Mouse (Mus musculus) hindbrain, embryonic 11.5 days (tissue): ENCODE results near the gene Gpr137. TPM values are rescaled to one million over a fixed set of nuclear protein-coding genes. Genes with fewer than 3 reads are reported as not detected.

Experiments
- ATAC-seq: fragments of 200-750 bp; cut with Nextera tagmentation; 2 replicates; pipeline ENCODE4 v1.8.0; 2017; ENCODE audit warnings: mild to moderate bottlenecking, moderate TSS enrichment, moderate library complexity; ENCODE audit not compliant: low FRiP score
- DNase-seq: peaks from one replicate; pipeline ENCODE4 v3.0.0-alpha.2; 2015; ENCODE audit warnings: low spot score
- H3K27ac ChIP-seq: fragments of 300-500 bp; sonication (generic); 2 replicates; pipeline ENCODE4 v1.5.1; 2014; ENCODE audit warnings: mild to moderate bottlenecking, low read depth, low read length
- H3K27me3 ChIP-seq: fragments of 300-500 bp; sonication (generic); 2 replicates; pipeline ENCODE4 v1.6.1; 2014; ENCODE audit warnings: mild to moderate bottlenecking, low read length, moderate library complexity, mixed read lengths; ENCODE audit not compliant: control insufficient read depth, insufficient read depth
- H3K36me3 ChIP-seq: fragments of 300-500 bp; sonication (generic); 2 replicates; pipeline ENCODE4 v1.6.1; 2014; ENCODE audit warnings: mild to moderate bottlenecking, low read length, moderate library complexity, mixed read lengths; ENCODE audit not compliant: control insufficient read depth, insufficient read depth
- H3K4me1 ChIP-seq: fragments of 300-500 bp; sonication (generic); replicated peaks from 2 replicates; pipeline ENCODE4 v1.6.1; 2014; ENCODE audit warnings: low read length, mixed read lengths; ENCODE audit not compliant: control insufficient read depth, insufficient read depth
- H3K4me2 ChIP-seq: fragments of 300-500 bp; sonication (generic); replicated peaks from 2 replicates; pipeline ENCODE4 v1.6.1; 2014; ENCODE audit warnings: mild to moderate bottlenecking, low read depth, low read length
- H3K4me3 ChIP-seq: fragments of 300-500 bp; sonication (generic); 2 replicates; pipeline ENCODE4 v1.5.1; 2014; ENCODE audit warnings: low read depth, low read length
- H3K9ac ChIP-seq: fragments of 300-500 bp; sonication (generic); 2 replicates; pipeline ENCODE4 v1.6.1; 2014; ENCODE audit warnings: low read depth, low read length
- H3K9me3 ChIP-seq: fragments of 300-500 bp; sonication (generic); 2 replicates; pipeline ENCODE4 v1.6.1; 2016; ENCODE audit warnings: low read length; ENCODE audit not compliant: control insufficient read depth
- WGBS: fragments of 180-500 bp; shearing (Covaris S2); extraction: QIAGEN DNeasy Blood & Tissue Kit; methylation state at CpG from one replicate; pipeline ENCODE4 v1.1.7; 2014; 5-methylcytosine and 5-hydroxymethylcytosine counted together
- polyA plus RNA-seq: library from polyadenylated mRNA; unstranded; fragments of >200 nt; fragmentation: Nextera tagmentation; extraction: Ambion mirVana; gene quantifications from 2 replicates; pipeline ENCODE4 v1.2.1, GENCODE M21; 2014

The Gpr137 gene
- polyA plus RNA-seq, 1 experiment from 2014 or later, result 27.9 TPM

DNA sequence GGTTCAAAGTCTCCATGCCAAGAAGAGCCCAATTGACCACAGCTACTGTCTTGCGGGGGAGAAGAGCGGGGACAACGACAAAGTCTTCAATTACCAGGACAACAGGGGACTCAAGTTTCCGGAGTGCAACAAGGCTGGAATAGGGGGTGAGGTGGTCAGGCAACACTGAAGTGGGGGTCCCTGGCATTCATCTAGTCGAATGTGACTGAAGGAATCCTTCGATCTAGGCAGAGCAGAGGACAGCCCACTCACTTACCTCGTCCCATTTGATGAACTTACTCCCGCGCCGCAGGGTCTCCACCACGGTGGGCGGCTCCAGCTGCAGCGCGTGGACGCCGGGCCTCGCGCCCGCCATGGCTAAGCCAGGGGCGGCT, 27.0 kb upstream of the Gpr137 start:
- no peaks in the 10 kb centered on the region for H3K36me3 ChIP-seq
- peaks cover 5% of the 10 kb centered on the region for H3K4me1 ChIP-seq
- DNase-seq (no peak), ATAC-seq (no peak)
- under 1% methylated on average over 18 of the region's 20 CpGs for WGBS
- H3K27ac ChIP-seq, result no peak overlapping the region
- H3K4me3 ChIP-seq, result peak overlapping the region; percentile 38
- peaks cover 8% of the 10 kb centered on the region for H3K27me3 ChIP-seq
- peak overlapping the region; percentile 61; the same call in 1 of the 2 replicates for H3K9ac ChIP-seq
- peak overlapping the region; percentile 54 for H3K4me2 ChIP-seq
- no peaks in the 10 kb centered on the region for H3K9me3 ChIP-seq

DNA sequence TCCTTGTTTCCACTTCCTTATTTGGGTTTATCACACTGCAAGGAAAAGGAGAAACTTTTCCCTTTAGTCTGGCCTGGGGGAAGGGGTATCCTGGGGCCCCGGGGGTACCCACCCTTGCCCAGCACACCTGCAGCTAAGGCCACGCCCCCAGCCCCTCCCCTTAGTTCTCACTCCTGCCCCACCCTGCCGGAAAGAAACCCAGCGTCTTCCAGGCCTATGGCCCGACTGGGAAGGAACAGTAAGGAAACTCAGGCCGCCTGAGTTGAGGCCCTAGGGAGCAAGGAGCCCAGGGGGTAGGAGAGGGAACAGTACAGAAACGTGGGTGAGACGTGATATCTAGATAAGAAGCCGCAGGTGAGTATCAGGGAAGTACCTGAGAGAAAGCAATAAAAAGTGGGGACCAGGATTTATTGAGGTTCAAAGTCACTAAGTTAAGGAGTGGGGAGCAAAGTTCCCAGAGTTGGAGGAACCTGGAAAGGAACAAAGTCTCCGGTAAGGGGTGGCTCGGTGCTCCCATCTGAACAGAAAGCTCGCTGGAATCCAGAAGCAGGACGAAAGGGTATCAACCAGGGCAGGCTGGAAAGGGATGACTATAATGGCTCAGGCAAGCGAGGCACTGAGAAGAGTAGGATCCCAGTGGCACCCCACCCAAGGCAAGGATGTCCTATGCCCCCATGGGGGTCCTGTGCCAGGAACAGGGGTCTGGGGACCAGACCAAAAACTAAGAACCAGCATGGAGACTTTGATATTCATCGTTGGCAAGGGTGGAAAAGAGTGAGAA, 26.4 kb upstream of the Gpr137 start:
- ATAC-seq (no peak), DNase-seq (no peak)
- no peaks in the 10 kb centered on the region for H3K36me3 ChIP-seq
- no peak overlapping the region for H3K27ac ChIP-seq
- H3K27me3 ChIP-seq, result peaks cover 8% of the 10 kb centered on the region
- H3K4me1 ChIP-seq, result peaks cover 5% of the 10 kb centered on the region
- no peaks in the 10 kb centered on the region for H3K9me3 ChIP-seq
- H3K4me2 ChIP-seq, result peak overlapping the region; percentile 54
- peak overlapping the region; percentile 38; the same call in 1 of the 2 replicates for H3K4me3 ChIP-seq
- H3K9ac ChIP-seq, result no peak overlapping the region
- WGBS, result 10% methylated on average over 15 of the region's 15 CpGs

DNA sequence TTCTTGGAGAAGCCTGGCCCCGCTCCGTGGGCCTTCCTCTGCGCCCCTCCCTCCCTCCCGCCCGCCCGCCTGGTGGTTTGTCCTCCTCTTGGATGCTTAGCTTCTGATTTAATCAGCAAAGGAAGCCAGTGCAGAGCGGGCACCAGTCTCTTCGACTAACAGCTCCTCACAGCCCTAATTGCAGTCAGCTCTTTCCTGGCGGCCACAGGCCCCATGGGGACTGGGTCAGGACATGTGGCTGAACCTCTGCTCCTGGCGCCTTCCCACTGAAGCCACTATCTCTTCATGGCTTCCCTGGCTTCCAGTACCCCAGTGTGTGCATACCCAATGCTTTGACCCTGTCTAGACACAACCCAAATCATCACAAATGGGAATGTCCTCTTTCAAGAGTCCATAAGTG, 14.2 kb upstream of the Gpr137 start:
- Histone ChIP-seq H3K27ac (no peak overlapping the region), H3K9me3 (no peaks in the 10 kb centered on the region), H3K4me1 (0 out of 2 replicates have a peak, but pooled peaks cover 6% of the 10 kb centered on the region), H3K4me2 (no peak overlapping the region), H3K9ac (no peak overlapping the region), H3K4me3 (no peak overlapping the region), H3K27me3 (no peaks in the 10 kb centered on the region; the same call in 1 of the 2 replicates), H3K36me3 (0 out of 2 replicates have a peak, but pooled peaks cover 2% of the 10 kb centered on the region)
- DNase-seq (no peak), ATAC-seq (no peak)
- WGBS, result 69% methylated on average over 10 of the region's 10 CpGs

DNA sequence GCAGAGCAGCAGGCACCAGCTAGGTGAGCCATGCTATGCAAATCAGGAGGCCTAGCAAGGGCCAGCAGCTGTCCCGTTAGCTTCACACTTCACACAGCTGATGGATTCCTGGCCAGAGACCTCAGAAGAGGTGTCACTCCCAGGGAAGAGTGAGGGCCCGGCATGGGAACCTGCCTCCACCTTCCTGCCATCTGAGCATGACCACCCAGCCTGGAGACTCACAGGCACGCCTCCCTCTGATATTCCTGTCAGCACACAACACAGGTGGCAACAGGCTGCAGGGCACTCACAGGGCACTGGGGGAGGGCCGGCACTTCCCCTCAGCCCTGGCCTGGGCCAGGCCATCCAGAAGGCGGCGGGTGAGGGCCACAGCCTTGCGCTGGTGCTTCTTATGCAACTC, 13.1 kb upstream of the Gpr137 start:
- 0 out of 2 replicates have a peak, but pooled peaks cover 6% of the 10 kb centered on the region for H3K4me1 ChIP-seq
- no peaks in the 10 kb centered on the region; the same call in 1 of the 2 replicates for H3K27me3 ChIP-seq
- 0 out of 2 replicates have a peak, but pooled peaks cover 2% of the 10 kb centered on the region for H3K36me3 ChIP-seq
- H3K4me2 ChIP-seq, result no peak overlapping the region
- H3K27ac ChIP-seq, result no peak overlapping the region
- 83% methylated on average over 7 of the region's 7 CpGs for WGBS
- H3K9me3 ChIP-seq, result no peaks in the 10 kb centered on the region
- ATAC-seq (no peak), DNase-seq (no peak)
- no peak overlapping the region for H3K9ac ChIP-seq
- H3K4me3 ChIP-seq, result no peak overlapping the region

DNA sequence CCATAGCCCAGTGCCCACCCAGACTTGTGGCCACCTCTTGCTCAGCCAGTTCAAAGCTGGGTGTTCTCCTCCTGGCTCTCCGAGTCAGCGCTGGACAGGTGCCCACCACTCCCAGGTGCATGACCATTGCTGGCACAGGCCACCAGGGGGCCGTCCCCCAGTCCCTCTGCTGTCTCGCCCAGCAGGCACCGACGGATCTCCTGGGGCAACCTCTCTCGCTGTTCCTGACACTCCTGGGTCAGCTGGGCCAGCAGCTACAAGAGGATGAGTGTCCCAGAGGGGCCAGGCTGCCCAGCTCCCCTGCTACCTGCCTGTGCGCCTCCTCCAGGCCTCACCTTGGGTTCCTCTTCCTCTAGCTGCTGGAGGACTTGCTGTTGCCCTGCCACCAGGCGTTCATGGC, 11.8 kb upstream of the Gpr137 start:
- peaks cover 12% of the 10 kb centered on the region; the same call in 1 of the 2 replicates for H3K4me1 ChIP-seq
- no peak overlapping the region for H3K9ac ChIP-seq
- H3K4me3 ChIP-seq, result no peak overlapping the region
- H3K27ac ChIP-seq, result no peak overlapping the region
- ATAC-seq, result no peak
- WGBS, result 54% methylated on average over 9 of the region's 9 CpGs
- H3K4me2 ChIP-seq, result no peak overlapping the region
- no peaks in the 10 kb centered on the region for H3K9me3 ChIP-seq
- no peaks in the 10 kb centered on the region; the same call in 1 of the 2 replicates for H3K27me3 ChIP-seq
- 0 out of 2 replicates have a peak, but pooled peaks cover 2% of the 10 kb centered on the region for H3K36me3 ChIP-seq
- DNase-seq, result no peak

DNA sequence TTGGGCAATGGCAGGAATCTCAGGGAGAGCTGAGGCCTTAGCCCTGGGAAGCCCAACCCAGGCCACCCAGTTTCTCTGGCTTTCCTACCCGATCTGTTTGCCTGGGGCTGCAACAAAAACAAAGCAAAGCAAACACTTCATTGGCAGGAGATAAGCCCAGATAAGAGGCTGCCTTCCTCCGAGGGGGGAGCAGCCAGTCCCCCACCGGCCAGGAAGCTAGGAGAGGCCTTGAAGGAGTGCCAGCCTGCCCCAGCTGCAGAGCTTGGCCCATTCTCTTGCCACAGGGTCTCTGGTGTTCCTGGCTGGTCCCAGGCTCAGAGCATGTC, 10.4 kb upstream of the Gpr137 start:
- WGBS, result 43% methylated on average over 3 of the region's 3 CpGs
- 0 out of 2 replicates have a peak, but pooled peaks cover 2% of the 10 kb centered on the region for H3K36me3 ChIP-seq
- DNase-seq (no peak), ATAC-seq (no peak)
- H3K27me3 ChIP-seq, result no peaks in the 10 kb centered on the region; the same call in 1 of the 2 replicates
- peak overlapping the region; percentile 71 for H3K4me2 ChIP-seq
- H3K4me1 ChIP-seq, result peaks cover 12% of the 10 kb centered on the region; the same call in 1 of the 2 replicates
- H3K9me3 ChIP-seq, result no peaks in the 10 kb centered on the region
- H3K27ac ChIP-seq, result no peak overlapping the region
- H3K9ac ChIP-seq, result peak overlapping the region; percentile 88; the same call in 1 of the 2 replicates
- peak overlapping the region; percentile 66 for H3K4me3 ChIP-seq

DNA sequence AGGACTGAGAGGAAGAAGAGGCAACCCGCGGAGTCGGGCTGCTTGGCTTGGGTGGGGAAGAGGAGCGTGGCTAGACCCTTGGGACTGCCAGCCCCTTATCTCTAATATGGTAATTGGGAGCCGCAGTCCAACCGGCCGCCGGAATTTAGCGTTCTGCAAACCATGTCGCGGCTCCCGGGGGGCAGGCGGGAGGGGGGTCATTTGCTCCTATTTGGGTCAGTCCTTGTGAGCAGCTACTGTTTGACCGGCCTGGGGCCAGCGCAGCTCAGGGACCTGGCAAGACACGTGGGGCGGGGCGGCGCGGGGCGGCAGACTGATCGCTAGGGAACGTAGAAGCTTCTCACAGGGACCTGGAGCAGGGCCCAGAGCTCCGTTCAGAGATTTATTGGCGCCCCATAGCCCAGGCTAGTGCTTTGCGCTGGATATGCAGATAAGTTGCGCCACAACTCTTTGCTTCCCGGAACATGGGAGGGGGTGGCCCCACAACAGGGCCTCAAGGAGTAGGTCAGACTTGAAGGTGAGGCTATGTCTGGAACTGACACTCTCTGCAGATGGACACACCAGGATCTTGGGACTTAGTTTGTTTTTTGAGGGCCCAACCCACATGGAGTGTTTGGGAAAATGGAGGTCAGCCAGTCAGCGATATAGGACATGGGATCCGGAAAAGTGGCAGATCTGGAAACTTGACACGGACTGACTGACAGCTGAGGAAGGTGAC, 9.9 kb upstream of the Gpr137 start:
- Histone ChIP-seq H3K4me3 (peak overlapping the region; percentile 66), H3K27ac (peak overlapping the region; percentile 98), H3K9ac (peak overlapping the region; percentile 88), H3K36me3 (0 out of 2 replicates have a peak, but pooled peaks cover 2% of the 10 kb centered on the region), H3K9me3 (no peaks in the 10 kb centered on the region), H3K4me1 (peaks cover 12% of the 10 kb centered on the region; the same call in 1 of the 2 replicates), H3K4me2 (peak overlapping the region; percentile 71), H3K27me3 (no peaks in the 10 kb centered on the region; the same call in 1 of the 2 replicates)
- DNase-seq, result peak; percentile 57
- WGBS, result 3% methylated on average over 31 of the region's 31 CpGs
- peak; percentile 46 for ATAC-seq

DNA sequence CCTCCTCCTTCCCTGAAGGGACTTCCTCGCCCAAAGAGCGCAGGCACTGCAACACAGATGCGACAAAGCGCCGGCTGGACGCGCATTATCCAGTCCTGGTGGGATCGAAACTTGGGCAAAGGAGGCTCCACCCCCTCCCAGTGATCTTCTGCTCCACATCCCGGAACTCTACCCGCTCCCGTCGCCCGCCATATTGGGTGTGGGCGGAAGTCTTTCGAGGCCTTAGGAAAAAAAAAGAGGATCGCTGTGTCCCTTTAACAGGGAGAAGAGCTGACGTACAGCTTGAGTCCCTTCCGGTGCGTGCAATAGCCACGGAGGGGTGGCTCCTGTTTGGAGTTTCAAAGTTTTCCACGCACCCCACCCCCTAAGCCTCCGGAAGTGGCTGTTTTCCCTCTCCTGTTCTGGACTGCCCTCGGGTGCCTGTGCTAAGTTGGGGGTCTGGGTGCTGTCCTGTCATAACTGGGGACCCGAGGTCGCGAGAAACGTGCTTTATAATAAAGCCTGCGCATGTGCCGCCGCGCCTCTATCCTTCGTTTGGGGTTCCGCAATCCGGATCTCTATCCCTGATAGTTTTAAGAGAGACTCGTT, 9.2 kb upstream of the Gpr137 start:
- under 1% methylated on average over 35 of the region's 35 CpGs for WGBS
- Histone ChIP-seq H3K36me3 (0 out of 2 replicates have a peak, but pooled peaks cover 2% of the 10 kb centered on the region), H3K27ac (peak overlapping the region; percentile 98), H3K9me3 (no peaks in the 10 kb centered on the region), H3K4me2 (peak overlapping the region; percentile 71), H3K4me3 (peak overlapping the region; percentile 66), H3K9ac (peak overlapping the region; percentile 88), H3K27me3 (no peaks in the 10 kb centered on the region; the same call in 1 of the 2 replicates), H3K4me1 (peaks cover 12% of the 10 kb centered on the region; the same call in 1 of the 2 replicates)
- ATAC-seq, result peak; percentile 84
- DNase-seq, result peak; percentile 94
